Mouse (Mus musculus) embryonic fibroblast, embryonic 13.5 days (primary cell): ENCODE data around the gene Ccdc146.

Experiments used
- CTCF ChIP-seq: IDR thresholded peaks from 2 replicates; pipeline ENCODE4 v1.5.1; 2011; ENCODE audit warnings: mild to moderate bottlenecking, control low read depth, low read length, moderate library complexity, borderline replicate concordance; ENCODE audit not compliant: insufficient read depth
- POLR2A ChIP-seq: IDR thresholded peaks from 2 replicates; pipeline ENCODE4 v1.6.1; 2011; ENCODE audit warnings: low read depth, mild to moderate bottlenecking, control low read depth, low read length, moderate library complexity

DNA sequence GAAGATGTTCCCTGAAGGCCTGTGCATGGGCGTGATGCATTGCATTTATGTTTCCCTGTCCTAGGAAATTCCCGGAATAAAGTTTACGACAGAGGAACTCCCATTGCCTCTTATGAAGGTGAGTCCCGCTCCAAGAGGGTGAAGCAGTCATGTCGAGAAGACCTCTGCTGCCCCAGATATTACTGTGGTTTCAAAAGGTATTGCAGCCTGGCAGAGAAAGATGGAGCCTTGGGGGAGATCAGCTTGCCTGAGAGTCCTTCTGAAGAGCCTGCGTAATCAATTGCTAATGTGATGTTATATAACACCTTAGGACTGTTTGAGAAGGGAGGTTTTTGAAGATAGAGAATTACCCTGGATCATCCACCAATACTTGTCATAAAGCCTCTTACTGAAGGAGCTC is 166.7 kb downstream of the Ccdc146 start:
- no peak for TF ChIP-seq CTCF
- TF ChIP-seq POLR2A: no peak
